Mouse (Mus musculus): ENCODE measurements around the gene Sept5.

- TF ChIP-seq CTCF (IDR thresholded peaks at IDR 0.05; ENCODE audit: control insufficient read depth, insufficient read depth, insufficient read length) (no peak), USF1 (IDR thresholded peaks at IDR 0.05; ENCODE audit: low read depth) (no peak), CEBPB (IDR thresholded peaks at IDR 0.05; ENCODE audit: low read depth) (no peak)
These were observed 43.3 kb upstream of the Sept5 start for GRCm38 (mm10) chr16:18673005-18673404.
